Mouse (Mus musculus) lung, adult 2 months (tissue): ENCODE data around the gene Nudt5.

Experiments used
- CTCF ChIP-seq: fragments of 200-500 bp; IDR thresholded peaks from 2 replicates; pipeline ENCODE4 v1.5.1; 2011; ENCODE audit warnings: mild to moderate bottlenecking, low read length, control low read depth; ENCODE audit not compliant: insufficient read depth
- POLR2A ChIP-seq: fragments of 200-500 bp; IDR thresholded peaks from 2 replicates; pipeline ENCODE4 v1.6.1; 2011; ENCODE audit warnings: low read depth, mild to moderate bottlenecking, control low read depth, low read length, borderline replicate concordance; ENCODE audit errors: extremely low read depth

DNA sequence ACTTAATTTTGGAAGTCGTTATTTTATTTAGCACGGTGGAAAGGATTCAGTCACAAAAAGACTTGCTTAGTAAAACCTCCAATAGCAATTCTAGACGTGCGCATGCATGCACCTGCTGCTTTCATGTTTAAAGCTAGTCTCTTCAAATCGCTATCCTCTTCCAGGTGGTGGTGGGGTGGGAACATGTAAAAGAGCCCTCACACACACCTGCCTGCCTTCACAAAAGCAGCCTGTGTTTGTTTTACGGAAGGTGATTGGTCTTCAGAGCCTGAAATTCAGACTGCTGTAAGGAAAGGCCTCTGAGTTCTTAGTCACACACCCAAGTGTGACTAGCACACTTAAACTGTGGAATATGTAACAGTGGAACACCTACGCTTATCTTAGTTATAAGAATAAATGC is 39.6 kb upstream of the Nudt5 start:
- TF ChIP-seq CTCF: no peak
- no peak for TF ChIP-seq POLR2A
